Mouse (Mus musculus): ENCODE measurements around the gene Efcab8.
A peak's percentile ranks its signal among the peaks of the same experiment; 100 is the strongest.

GRCm38 (mm10) chr2:153779394-153779981 is at the start of gene Efcab8:
- TF ChIP-seq CTCF (IDR thresholded peaks at IDR 0.05 in 2 of 3, conservative IDR thresholded peaks at IDR 0.05 in 1 of 3; ENCODE audit: control insufficient read depth in 1 of 3, insufficient read depth in 1 of 3, low read depth in 2 of 3, low read length in 3 of 3, poor library complexity in 1 of 3, severe bottlenecking in 1 of 3), result no peak
- TF ChIP-seq MYC (IDR thresholded peaks at IDR 0.05; ENCODE audit: low read depth, low read length), result no peak
- no peak; the same call in 1 of the 2 replicates for TF ChIP-seq MXI1 (IDR thresholded peaks at IDR 0.05; ENCODE audit: low read depth, low read length)
- no peak for TF ChIP-seq USF1 (IDR thresholded peaks at IDR 0.05; ENCODE audit: low read depth, low read length)
- TF ChIP-seq GATA1 (IDR thresholded peaks at IDR 0.05; ENCODE audit: low read depth, low read length), result 0 out of 2 replicates have a peak, but pooled peaks have one; percentile 5

Data from MEL (cell line).